Mouse (Mus musculus): ENCODE results near the gene Msx2. TPM values are rescaled to one million over a fixed set of nuclear protein-coding genes. Genes with fewer than 3 reads are reported as not detected.
A peak's percentile ranks its signal among the peaks of the same experiment; 100 is the strongest.

The Msx2 gene
- polyA plus RNA-seq, 1 experiment: 0.34 TPM

- peaks cover 9% of the 10 kb centered on the region for H3K27me3 ChIP-seq (replicated peaks; ENCODE audit: control insufficient read depth, insufficient read depth, low read length)
Measured at GRCm38 (mm10) chr13:53458766-53459165, 14.1 kb downstream of the Msx2 start.

GRCm38 (mm10) chr13:53454794-53455672 is 17.8 kb downstream of the Msx2 start:
- no peak for DNase-seq
- Histone ChIP-seq H3K4me3 (ENCODE audit: insufficient read depth, low read depth, low read length) (no peak overlapping the region), H3K27ac (ENCODE audit: insufficient read depth, low read depth, low read length) (no peak overlapping the region), H3K4me1 (ENCODE audit: control insufficient read depth, insufficient read depth, low read length) (no peaks in the 10 kb centered on the region), H3K36me3 (ENCODE audit: control insufficient read depth, insufficient read depth, low read length) (no peaks in the 10 kb centered on the region), H3K27me3 (replicated peaks; ENCODE audit: control insufficient read depth, insufficient read depth, low read length) (0 out of 2 replicates have a peak, but pooled peaks cover 1% of the 10 kb centered on the region)
- WGBS: 11% methylated on average over 21 of the region's 21 CpGs
- no peak for TF ChIP-seq CTCF (conservative IDR thresholded peaks at IDR 0.05; ENCODE audit: insufficient read depth, insufficient read length, low read depth, low read length)
- TF ChIP-seq POLR2A (IDR thresholded peaks at IDR 0.05; ENCODE audit: low read depth, low read length): no peak

More at GRCm38 (mm10) chr13:53458766-53459165, 14.1 kb downstream of the Msx2 start:
- Histone ChIP-seq H3K4me3 (ENCODE audit: insufficient read depth, low read depth, low read length) (no peak overlapping the region), H3K27ac (ENCODE audit: insufficient read depth, low read depth, low read length) (no peak overlapping the region), H3K4me1 (ENCODE audit: control insufficient read depth, insufficient read depth, low read length) (no peaks in the 10 kb centered on the region), H3K36me3 (ENCODE audit: control insufficient read depth, insufficient read depth, low read length) (no peaks in the 10 kb centered on the region)
- TF ChIP-seq POLR2A (IDR thresholded peaks at IDR 0.05; ENCODE audit: low read depth, low read length): no peak
- TF ChIP-seq CTCF (conservative IDR thresholded peaks at IDR 0.05; ENCODE audit: insufficient read depth, insufficient read length, low read depth, low read length): no peak
- no peak for DNase-seq
- 60% methylated on average over 4 of the region's 4 CpGs for WGBS

- Histone ChIP-seq H3K4me3 (ENCODE audit: insufficient read depth, low read depth, low read length) (no peak overlapping the region), H3K36me3 (ENCODE audit: control insufficient read depth, insufficient read depth, low read length) (no peaks in the 10 kb centered on the region), H3K4me1 (ENCODE audit: control insufficient read depth, insufficient read depth, low read length) (no peaks in the 10 kb centered on the region), H3K27ac (ENCODE audit: insufficient read depth, low read depth, low read length) (no peak overlapping the region), H3K27me3 (replicated peaks; ENCODE audit: control insufficient read depth, insufficient read depth, low read length) (0 out of 2 replicates have a peak, but pooled peaks cover 1% of the 10 kb centered on the region)
- TF ChIP-seq CTCF (conservative IDR thresholded peaks at IDR 0.05; ENCODE audit: insufficient read depth, insufficient read length, low read depth, low read length): no peak
- TF ChIP-seq POLR2A (IDR thresholded peaks at IDR 0.05; ENCODE audit: low read depth, low read length): no peak
- 90% methylated on average over 3 of the region's 3 CpGs for WGBS
- no peak for DNase-seq
Measured at GRCm38 (mm10) chr13:53453927-53454326, 18.9 kb downstream of the Msx2 start.

- Histone ChIP-seq H3K4me1 (ENCODE audit: control insufficient read depth, insufficient read depth, low read length) (no peaks in the 10 kb centered on the region), H3K36me3 (ENCODE audit: control insufficient read depth, insufficient read depth, low read length) (no peaks in the 10 kb centered on the region), H3K27ac (ENCODE audit: insufficient read depth, low read depth, low read length) (no peak overlapping the region), H3K27me3 (replicated peaks; ENCODE audit: control insufficient read depth, insufficient read depth, low read length) (no peaks in the 10 kb centered on the region), H3K4me3 (ENCODE audit: insufficient read depth, low read depth, low read length) (no peak overlapping the region)
- peak; percentile 59 for TF ChIP-seq CTCF (conservative IDR thresholded peaks at IDR 0.05; ENCODE audit: insufficient read depth, insufficient read length, low read depth, low read length)
- TF ChIP-seq POLR2A (IDR thresholded peaks at IDR 0.05; ENCODE audit: low read depth, low read length): no peak
- 21% methylated on average over 6 of the region's 6 CpGs for WGBS
- peak; percentile 30 for DNase-seq
Measured at GRCm38 (mm10) chr13:53447609-53448008, 25.3 kb downstream of the Msx2 start.

- WGBS: 34% methylated on average over 3 of the region's 3 CpGs
- no peak overlapping the region for H3K4me3 ChIP-seq (ENCODE audit: insufficient read depth, low read depth, low read length)
- DNase-seq: peak; percentile 17
- no peak for TF ChIP-seq POLR2A (IDR thresholded peaks at IDR 0.05; ENCODE audit: low read depth, low read length)
- no peaks in the 10 kb centered on the region for H3K4me1 ChIP-seq (ENCODE audit: control insufficient read depth, insufficient read depth, low read length)
- H3K27me3 ChIP-seq (replicated peaks; ENCODE audit: control insufficient read depth, insufficient read depth, low read length): no peaks in the 10 kb centered on the region
- no peaks in the 10 kb centered on the region for H3K36me3 ChIP-seq (ENCODE audit: control insufficient read depth, insufficient read depth, low read length)
- H3K27ac ChIP-seq (ENCODE audit: insufficient read depth, low read depth, low read length): no peak overlapping the region
Measured at GRCm38 (mm10) chr13:53443602-53444001, 29.3 kb downstream of the Msx2 start.

GRCm38 (mm10) chr13:53442168-53442980 is 30.5 kb downstream of the Msx2 start:
- peak; percentile 14 for DNase-seq
- Histone ChIP-seq H3K27ac (ENCODE audit: insufficient read depth, low read depth, low read length) (no peak overlapping the region), H3K36me3 (ENCODE audit: control insufficient read depth, insufficient read depth, low read length) (no peaks in the 10 kb centered on the region), H3K4me3 (ENCODE audit: insufficient read depth, low read depth, low read length) (no peak overlapping the region), H3K27me3 (replicated peaks; ENCODE audit: control insufficient read depth, insufficient read depth, low read length) (no peaks in the 10 kb centered on the region), H3K4me1 (ENCODE audit: control insufficient read depth, insufficient read depth, low read length) (no peaks in the 10 kb centered on the region)
- TF ChIP-seq CTCF (conservative IDR thresholded peaks at IDR 0.05; ENCODE audit: insufficient read depth, insufficient read length, low read depth, low read length): peak; percentile 42; the same call in 1 of the 2 replicates
- TF ChIP-seq POLR2A (IDR thresholded peaks at IDR 0.05; ENCODE audit: low read depth, low read length): no peak
- WGBS: 31% methylated on average over 25 of the region's 25 CpGs

Data from kidney, adult 2 months (tissue).